Mouse (Mus musculus): ENCODE results near the gene Ccdc186.
"Not testable (repeated sequence)": the region's sequence is repeated elsewhere in the genome, so short reads cannot be mapped to it uniquely, and the experiment has no call there.

Gene Ccdc186

DNA sequence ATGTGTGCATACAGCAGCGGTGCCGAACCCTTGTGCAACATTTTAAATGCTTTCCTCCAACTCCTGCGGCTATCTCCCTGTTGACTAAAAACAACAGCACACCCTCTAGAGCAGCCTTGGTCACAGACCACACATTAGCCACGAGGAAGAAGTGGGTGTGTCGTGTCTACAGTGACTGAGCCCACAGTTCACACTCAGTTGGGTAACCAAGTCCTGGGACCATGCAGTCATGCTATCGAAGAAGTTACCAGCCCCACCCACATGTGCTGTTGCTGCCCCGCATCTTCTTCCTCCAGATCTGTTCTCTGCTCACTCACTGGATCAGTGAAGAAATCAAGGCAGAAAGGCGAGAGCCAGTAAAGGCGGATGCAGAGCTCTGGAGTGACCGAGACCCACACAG lies 65.6 kb downstream of the Ccdc186 start:
- DNase-seq (ENCODE audit: low spot score in 2 of 2) = no peak

DNA sequence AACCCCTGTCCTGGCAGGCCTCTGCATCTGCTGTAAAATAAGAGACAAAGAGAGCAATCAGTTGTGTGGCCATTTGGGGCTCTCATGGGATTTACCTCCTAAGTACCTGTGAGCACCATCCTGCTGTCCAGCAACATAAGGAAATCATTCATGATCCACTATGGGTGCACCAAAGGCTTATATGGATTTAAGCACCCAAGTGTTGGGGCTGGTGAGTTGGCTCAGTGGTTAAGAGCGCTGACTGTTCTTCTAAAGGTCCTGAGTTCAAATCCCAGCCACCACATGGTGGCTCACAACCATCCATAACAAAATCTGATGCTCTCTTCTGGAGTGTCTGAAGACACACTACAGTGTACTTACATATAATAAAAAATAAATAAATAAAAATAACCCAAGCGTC lies 67.5 kb downstream of the Ccdc186 start:
- DNase-seq (ENCODE audit: low spot score in 2 of 2) = not testable (repeated sequence)

DNA sequence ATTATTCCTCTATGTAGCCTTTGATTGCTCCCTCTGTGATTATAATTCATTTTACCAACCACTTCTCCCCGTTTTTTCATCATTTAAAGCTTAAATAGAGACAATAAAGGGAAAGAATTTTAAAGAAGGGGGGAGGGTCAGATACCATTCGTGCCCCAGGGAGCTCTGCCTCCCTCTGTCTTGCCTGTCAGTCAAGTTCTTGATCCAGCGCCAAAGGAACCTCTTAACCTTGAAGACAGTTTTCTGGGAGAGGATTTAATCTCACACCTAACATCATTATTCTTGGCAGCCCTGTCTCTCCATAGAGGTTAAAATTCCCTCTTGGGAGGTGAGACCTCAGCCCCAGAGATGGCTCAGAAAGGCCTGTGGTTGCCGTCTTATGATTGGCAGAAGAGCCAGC lies 71.3 kb downstream of the Ccdc186 start:
- no peak for DNase-seq (ENCODE audit: low spot score in 2 of 2)

DNA sequence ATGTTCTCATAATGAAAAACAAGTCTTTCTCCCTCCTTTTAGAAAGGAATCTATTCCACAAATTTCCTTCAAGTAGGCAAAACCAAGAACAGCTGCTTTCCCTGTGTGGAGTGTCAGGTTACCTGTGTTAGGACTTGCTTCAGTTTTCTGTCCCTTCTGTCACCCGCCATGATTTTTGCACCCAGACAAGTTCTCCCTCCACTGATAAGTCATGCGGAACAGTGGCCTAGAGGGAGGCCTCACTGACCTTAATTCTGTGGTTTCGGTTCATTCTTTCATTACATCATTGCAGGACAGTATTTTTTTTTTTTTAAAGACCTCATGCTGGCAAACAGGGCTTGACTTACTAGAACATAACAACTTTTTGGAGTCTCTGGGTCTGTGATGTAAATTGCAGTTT lies 72.6 kb downstream of the Ccdc186 start:
- DNase-seq (ENCODE audit: low spot score in 2 of 2) = no peak

GRCm38 (mm10) chr19:56747878-56748277 lies 74.1 kb downstream of the Ccdc186 start:
- no peak for DNase-seq (ENCODE audit: low spot score in 2 of 2)

DNA sequence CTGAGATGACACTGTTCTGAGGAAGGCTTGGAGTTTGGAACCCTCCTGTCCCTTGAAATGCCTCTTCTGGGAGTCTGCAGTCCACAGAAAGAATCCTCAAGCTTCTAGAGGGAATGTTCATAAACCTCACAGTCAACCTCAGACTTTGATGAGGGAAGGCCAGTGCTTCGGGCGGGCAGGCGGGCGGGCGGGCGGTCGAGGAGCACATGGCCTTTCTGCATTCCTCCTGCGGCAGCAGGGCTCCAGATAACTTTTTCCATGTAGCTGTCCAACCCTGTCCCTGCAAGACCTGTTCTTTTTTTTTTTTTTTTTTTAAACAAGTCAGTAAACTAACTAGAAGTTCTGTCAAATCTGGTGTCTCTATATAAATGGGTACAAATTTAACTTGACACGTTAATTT lies 75.4 kb downstream of the Ccdc186 start:
- DNase-seq (ENCODE audit: low spot score in 2 of 2) = no peak

GRCm38 (mm10) chr19:56745528-56745927 lies 76.5 kb downstream of the Ccdc186 start:
- DNase-seq (ENCODE audit: low spot score in 2 of 2) = no peak

DNA sequence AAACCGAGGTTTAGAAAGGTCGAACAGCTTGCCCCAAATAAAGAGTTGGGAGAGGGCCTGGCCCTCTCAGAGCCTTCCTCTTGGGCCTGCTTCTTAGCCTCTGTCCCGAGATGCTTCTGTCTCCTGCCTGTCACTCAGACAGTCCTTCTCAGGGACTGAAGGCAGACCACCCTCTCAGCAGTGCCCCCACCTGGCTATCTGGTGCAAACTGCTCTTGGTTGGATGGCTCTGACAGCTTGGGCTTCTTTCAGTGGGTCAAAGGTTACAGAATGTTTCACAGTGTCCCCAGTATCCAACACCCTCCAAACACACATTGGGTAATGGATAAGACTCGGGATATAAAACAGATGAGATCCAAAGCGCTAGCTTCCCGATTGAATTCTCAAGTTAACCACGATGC lies 76.9 kb downstream of the Ccdc186 start:
- no peak for DNase-seq (ENCODE audit: low spot score in 2 of 2)
